Mouse (Mus musculus): Measurements from ENCODE around the gene Mrps35.

DNA sequence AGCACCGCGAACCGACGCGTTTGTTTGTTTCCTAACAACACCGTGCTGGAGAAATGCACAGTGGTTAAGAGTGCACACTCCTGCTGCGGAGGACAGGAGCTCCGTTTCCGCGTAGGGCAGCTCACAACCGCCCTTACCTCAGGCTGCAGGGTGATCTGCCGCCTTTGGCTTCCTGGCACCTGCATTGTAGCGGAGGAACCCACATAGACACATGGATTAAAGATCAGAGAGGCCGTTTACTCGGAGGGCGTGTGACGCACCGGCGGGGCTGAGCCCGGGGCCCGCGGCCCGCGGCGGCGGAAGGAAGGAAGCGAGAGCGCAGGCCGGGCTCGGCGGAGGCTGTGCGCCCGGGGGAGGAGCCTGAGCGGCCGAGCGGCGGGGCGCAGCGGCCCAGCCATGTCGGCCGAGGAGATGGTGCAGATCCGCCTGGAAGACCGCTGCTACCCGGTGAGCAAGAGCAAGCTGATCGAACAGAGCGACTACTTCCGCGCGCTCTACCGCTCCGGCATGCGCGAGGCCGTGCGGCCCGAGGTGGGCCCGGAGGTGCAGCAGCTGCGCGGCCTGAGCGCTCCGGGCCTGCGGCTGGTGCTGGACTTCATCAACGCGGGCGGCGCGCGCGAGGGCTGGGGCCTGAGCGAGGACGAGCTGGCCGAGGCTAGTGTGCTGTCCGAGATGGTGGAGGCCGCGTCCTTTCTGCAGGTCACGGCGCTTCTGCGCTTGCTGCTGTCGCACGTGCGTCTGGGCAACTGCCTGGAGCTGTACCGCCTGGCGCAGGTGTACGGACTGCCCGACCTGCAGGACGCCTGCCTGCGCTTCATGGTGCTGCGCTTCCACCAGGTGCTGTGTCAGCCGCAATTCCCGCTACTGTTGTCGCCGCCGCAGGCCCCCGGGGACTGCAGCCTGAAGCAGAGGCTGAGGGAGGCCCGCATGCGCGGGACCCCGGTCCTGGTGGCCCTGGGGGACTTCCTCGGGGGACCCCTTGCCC, 48.9 kb downstream of the Mrps35 start, which contains the start of gene Klhl42:
- no peak for TF ChIP-seq HCFC1 (IDR thresholded peaks at IDR 0.05; ENCODE audit: borderline replicate concordance, insufficient read depth, low read length)
- no peak for TF ChIP-seq CHD2 (IDR thresholded peaks at IDR 0.05; ENCODE audit: low read depth, low read length)

Data from ES-E14 (cell line).